Mouse (Mus musculus): ENCODE measurements at regions not wholly inside any gene's neighbourhood (a gene's known extent, or its start where the extent isn't known, plus 50 kb on each side); places are given as distances from the start of the nearest gene placed in this dataset.

DNA sequence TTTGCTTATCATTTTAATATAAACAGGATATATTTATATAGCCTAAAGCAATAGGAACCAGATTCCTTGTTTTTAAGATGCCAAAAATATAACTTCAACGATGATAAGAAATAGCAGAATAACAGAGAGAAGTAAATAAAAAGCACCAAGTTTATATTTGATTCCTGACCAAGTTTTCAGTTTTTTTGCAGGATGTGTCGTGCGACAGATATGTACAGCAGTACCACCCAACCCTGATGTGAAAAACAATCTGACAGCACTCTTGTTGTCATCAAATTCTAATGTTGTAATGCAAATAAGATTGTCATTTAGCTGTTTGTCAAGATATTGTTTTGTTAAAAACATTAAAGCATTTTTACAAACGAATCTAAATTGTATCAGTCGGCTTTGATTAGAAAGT lies 309.9 kb downstream of the Hsfy2 start:
- H3K9me3 ChIP-seq (ENCODE audit: control insufficient read depth, low read length) = no peaks in the 10 kb centered on the region
- ATAC-seq = no peak
- H3K27ac ChIP-seq (ENCODE audit: low read length) = no peak overlapping the region
- H3K27me3 ChIP-seq (replicated peaks; ENCODE audit: control insufficient read depth, insufficient read depth, low read length) = no peaks in the 10 kb centered on the region
- H3K9ac ChIP-seq (ENCODE audit: low read depth, low read length) = no peak overlapping the region
- H3K4me1 ChIP-seq (ENCODE audit: control insufficient read depth, insufficient read depth, low read length) = no peaks in the 10 kb centered on the region
- H3K4me2 ChIP-seq (ENCODE audit: low read depth, low read length) = no peak overlapping the region
- no peak overlapping the region for H3K4me3 ChIP-seq (ENCODE audit: low read length)
- WGBS = 81% methylated on average over 5 of the region's 5 CpGs
- H3K36me3 ChIP-seq (ENCODE audit: control insufficient read depth, insufficient read depth, low read length) = no peaks in the 10 kb centered on the region

DNA sequence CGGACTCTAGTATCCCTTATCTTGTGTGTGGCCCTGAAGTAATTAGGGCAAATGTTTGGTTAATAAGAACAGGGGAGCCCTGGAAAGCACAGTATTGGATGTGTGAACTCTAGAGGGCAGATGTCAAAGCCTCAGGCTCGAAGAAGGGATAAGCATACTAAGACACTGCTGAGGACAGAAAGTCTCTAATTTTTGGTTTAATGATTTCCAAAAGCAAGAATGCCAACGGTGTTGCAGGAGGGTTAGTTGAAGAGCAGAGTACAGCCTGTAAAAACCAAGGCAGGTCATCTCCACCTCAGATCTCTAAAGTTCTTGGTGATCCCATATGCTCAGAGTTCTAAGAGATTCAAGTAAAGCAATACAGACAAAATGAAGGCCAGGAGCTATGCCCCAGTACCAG lies 328.6 kb downstream of the Hsfy2 start:
- Histone ChIP-seq H3K9me3 (ENCODE audit: control insufficient read depth, low read length) (no peaks in the 10 kb centered on the region), H3K36me3 (ENCODE audit: control insufficient read depth, insufficient read depth, low read length) (no peaks in the 10 kb centered on the region), H3K4me3 (ENCODE audit: low read length) (no peak overlapping the region), H3K27me3 (replicated peaks; ENCODE audit: control insufficient read depth, insufficient read depth, low read length) (no peaks in the 10 kb centered on the region), H3K4me1 (ENCODE audit: control insufficient read depth, insufficient read depth, low read length) (no peaks in the 10 kb centered on the region), H3K9ac (ENCODE audit: low read depth, low read length) (no peak overlapping the region), H3K27ac (ENCODE audit: low read length) (no peak overlapping the region), H3K4me2 (ENCODE audit: low read depth, low read length) (no peak overlapping the region)
- ATAC-seq = no peak
- WGBS = 65% methylated on average over 3 of the region's 3 CpGs

DNA sequence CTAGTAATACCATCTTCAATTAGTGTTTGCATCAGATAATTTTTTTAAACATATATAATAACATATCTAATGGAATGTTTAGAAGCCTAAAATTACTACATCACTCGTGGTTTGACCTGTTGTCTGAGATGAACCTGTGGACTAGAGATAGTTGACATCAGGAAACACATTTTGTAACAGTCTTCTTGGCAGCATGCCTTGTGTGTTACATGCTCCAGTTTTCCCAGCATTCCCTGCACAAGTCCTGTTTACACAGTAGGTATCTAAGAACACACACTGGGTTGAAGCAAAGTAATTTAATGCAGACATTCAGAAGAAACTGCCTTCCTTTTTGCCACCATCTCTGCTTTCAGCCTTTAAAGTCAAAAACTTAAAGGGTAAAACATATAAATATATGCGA lies 342.8 kb downstream of the Hsfy2 start:
- WGBS = 63% methylated on average over 2 of the region's 2 CpGs
- no peak for ATAC-seq
- Histone ChIP-seq H3K4me3 (ENCODE audit: low read length) (no peak overlapping the region), H3K9ac (ENCODE audit: low read depth, low read length) (no peak overlapping the region), H3K9me3 (ENCODE audit: control insufficient read depth, low read length) (no peaks in the 10 kb centered on the region), H3K4me2 (ENCODE audit: low read depth, low read length) (no peak overlapping the region), H3K36me3 (ENCODE audit: control insufficient read depth, insufficient read depth, low read length) (no peaks in the 10 kb centered on the region), H3K27ac (ENCODE audit: low read length) (no peak overlapping the region), H3K27me3 (replicated peaks; ENCODE audit: control insufficient read depth, insufficient read depth, low read length) (no peaks in the 10 kb centered on the region), H3K4me1 (ENCODE audit: control insufficient read depth, insufficient read depth, low read length) (peaks cover 4% of the 10 kb centered on the region; the same call in 1 of the 2 replicates)

DNA sequence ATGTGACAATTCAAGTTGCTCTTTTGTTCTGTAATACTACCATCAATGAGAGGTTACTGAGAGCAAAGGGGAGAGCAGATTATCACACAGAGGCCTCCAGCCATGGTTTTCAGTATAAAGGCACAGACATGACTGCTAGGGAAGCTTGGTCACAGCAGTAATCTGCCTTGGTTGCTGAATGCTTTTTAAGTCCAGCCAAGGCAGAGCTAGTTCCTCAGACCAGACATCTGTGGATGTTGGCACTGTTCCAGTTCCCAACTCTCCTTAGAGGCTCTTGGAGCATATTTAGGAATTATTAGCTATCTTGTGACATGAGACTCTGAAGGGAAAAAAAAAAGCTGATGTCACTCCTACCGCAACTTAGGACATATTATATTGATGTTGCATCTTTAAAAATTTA lies 347.5 kb downstream of the Hsfy2 start:
- ATAC-seq = peak; percentile 28; the same call in 1 of the 2 replicates
- no peak overlapping the region for H3K9ac ChIP-seq (ENCODE audit: low read depth, low read length)
- 63% methylated on average over 1 of the region's 1 CpGs for WGBS
- no peak overlapping the region for H3K27ac ChIP-seq (ENCODE audit: low read length)
- no peaks in the 10 kb centered on the region for H3K27me3 ChIP-seq (replicated peaks; ENCODE audit: control insufficient read depth, insufficient read depth, low read length)
- H3K9me3 ChIP-seq (ENCODE audit: control insufficient read depth, low read length) = no peaks in the 10 kb centered on the region
- H3K4me3 ChIP-seq (ENCODE audit: low read length) = no peak overlapping the region
- peaks cover 4% of the 10 kb centered on the region; the same call in 1 of the 2 replicates for H3K4me1 ChIP-seq (ENCODE audit: control insufficient read depth, insufficient read depth, low read length)
- no peaks in the 10 kb centered on the region for H3K36me3 ChIP-seq (ENCODE audit: control insufficient read depth, insufficient read depth, low read length)
- no peak overlapping the region for H3K4me2 ChIP-seq (ENCODE audit: low read depth, low read length)

DNA sequence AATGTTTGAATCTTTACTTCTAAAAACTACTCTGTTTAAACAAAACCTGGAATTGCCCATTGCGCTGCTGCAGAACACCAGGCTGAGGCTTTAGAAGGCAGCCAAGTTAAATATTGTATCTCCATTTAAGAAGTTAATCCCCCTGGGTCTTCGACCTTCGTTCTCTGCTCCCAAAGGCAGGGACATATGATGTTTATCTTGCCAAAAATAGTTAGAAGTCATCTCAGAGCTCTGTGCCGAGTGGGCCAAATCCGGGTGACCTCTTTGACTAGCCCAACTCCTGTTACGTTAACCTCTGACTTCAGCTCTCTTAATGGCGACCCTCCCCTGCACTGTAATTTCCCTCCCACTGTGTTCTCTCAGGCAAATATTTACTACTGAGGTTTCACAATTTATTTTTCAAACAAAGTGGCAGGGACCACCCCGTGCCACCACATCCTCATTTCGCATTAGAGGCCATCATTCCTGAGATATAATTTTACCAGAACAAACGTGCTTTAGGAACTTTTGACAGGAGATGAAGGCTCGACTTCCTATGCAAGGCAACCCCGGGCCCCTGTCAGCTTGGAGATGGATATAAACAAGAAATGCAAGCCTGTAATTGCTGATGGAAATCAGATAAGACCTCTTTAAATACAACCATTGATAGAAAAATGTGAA lies 350.7 kb downstream of the Hsfy2 start:
- H3K36me3 ChIP-seq (ENCODE audit: control insufficient read depth, insufficient read depth, low read length) = no peaks in the 10 kb centered on the region
- no peaks in the 10 kb centered on the region for H3K9me3 ChIP-seq (ENCODE audit: control insufficient read depth, low read length)
- 26% methylated on average over 12 of the region's 12 CpGs for WGBS
- ATAC-seq = no peak
- H3K27me3 ChIP-seq (replicated peaks; ENCODE audit: control insufficient read depth, insufficient read depth, low read length) = no peaks in the 10 kb centered on the region
- H3K27ac ChIP-seq (ENCODE audit: low read length) = no peak overlapping the region
- H3K4me2 ChIP-seq (ENCODE audit: low read depth, low read length) = no peak overlapping the region
- H3K9ac ChIP-seq (ENCODE audit: low read depth, low read length) = no peak overlapping the region
- H3K4me1 ChIP-seq (ENCODE audit: control insufficient read depth, insufficient read depth, low read length) = peaks cover 4% of the 10 kb centered on the region; the same call in 1 of the 2 replicates
- no peak overlapping the region for H3K4me3 ChIP-seq (ENCODE audit: low read length)

DNA sequence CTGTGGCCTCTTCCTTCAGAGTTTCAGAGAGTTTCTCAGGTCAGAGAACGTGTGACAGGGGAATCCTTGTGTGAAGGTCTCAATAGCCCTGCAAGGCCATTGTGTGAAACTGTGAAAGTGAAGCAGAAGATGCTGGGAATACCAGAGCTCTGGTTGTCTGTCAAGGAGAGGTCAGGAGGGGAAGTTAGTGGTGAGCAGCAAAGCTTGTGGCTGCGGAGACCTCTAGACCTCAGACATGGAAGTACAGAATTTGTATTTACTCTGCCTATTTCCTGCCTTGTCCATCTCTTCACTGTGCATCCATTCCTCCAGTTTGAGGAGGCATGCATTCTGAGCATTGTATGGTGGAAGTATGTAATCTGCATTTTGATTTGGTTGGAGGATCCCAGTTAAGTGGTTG lies 375.5 kb downstream of the Hsfy2 start:
- Histone ChIP-seq H3K4me2 (ENCODE audit: low read depth, low read length) (no peak overlapping the region), H3K27me3 (replicated peaks; ENCODE audit: control insufficient read depth, insufficient read depth, low read length) (no peaks in the 10 kb centered on the region), H3K4me1 (ENCODE audit: control insufficient read depth, insufficient read depth, low read length) (no peaks in the 10 kb centered on the region), H3K36me3 (ENCODE audit: control insufficient read depth, insufficient read depth, low read length) (no peaks in the 10 kb centered on the region), H3K4me3 (ENCODE audit: low read length) (no peak overlapping the region), H3K9ac (ENCODE audit: low read depth, low read length) (no peak overlapping the region), H3K27ac (ENCODE audit: low read length) (no peak overlapping the region), H3K9me3 (ENCODE audit: control insufficient read depth, low read length) (no peaks in the 10 kb centered on the region)
- ATAC-seq = no peak
- WGBS = 70% methylated on average over 2 of the region's 2 CpGs

DNA sequence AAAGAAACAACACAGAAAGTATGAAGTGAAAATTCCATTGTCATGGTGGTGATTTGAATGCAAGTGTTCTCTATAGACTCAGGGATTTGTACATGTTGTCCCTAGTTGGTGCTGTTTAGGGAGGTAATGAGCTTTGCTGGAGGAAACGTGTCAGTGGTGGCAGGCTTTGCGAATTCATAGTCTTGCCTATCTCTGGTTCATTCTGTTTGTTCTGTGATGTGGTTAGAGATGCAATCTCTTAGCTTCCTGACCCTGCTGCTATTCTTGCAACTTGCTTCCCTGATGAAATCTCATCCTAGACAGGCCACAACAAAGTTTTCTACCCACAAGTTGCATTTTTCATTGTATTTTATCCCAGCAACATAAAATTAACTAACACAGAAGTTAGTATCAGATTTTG lies 376.5 kb downstream of the Hsfy2 start:
- H3K4me2 ChIP-seq (ENCODE audit: low read depth, low read length) = no peak overlapping the region
- no peaks in the 10 kb centered on the region for H3K9me3 ChIP-seq (ENCODE audit: control insufficient read depth, low read length)
- 78% methylated on average over 2 of the region's 2 CpGs for WGBS
- H3K4me3 ChIP-seq (ENCODE audit: low read length) = no peak overlapping the region
- no peak overlapping the region for H3K9ac ChIP-seq (ENCODE audit: low read depth, low read length)
- no peaks in the 10 kb centered on the region for H3K4me1 ChIP-seq (ENCODE audit: control insufficient read depth, insufficient read depth, low read length)
- ATAC-seq = no peak
- no peaks in the 10 kb centered on the region for H3K36me3 ChIP-seq (ENCODE audit: control insufficient read depth, insufficient read depth, low read length)
- H3K27ac ChIP-seq (ENCODE audit: low read length) = no peak overlapping the region
- no peaks in the 10 kb centered on the region for H3K27me3 ChIP-seq (replicated peaks; ENCODE audit: control insufficient read depth, insufficient read depth, low read length)

DNA sequence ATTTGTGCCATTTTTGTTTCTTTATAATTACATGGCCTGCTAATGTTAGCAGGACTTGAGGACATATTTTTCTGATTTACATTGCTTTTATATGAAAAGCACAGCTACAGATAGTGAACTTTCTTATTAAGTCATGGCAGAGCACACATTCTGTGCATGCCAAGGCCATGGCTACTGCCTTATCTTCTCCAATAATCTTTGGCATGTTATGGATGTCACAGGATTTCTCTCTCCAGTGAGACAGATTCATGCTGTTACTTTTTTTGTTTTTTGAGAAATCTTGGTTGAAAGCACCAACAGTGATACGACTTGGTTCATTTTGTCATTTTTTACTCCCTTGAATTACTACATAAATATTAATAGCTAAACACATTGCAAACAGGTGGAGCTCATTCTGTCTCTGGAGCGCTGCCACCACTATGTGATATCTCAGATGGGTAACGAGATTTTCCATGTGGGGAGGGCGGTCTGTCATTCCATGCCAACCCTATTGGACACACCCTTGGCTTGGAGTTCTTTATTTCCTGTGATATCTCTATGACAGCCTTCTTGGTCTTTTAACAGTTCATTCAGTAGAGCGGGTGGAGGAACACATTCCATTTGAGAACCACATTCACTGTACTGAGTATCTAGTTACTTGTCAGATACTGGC lies 380.3 kb downstream of the Hsfy2 start:
- WGBS = 82% methylated on average over 5 of the region's 5 CpGs
- ATAC-seq = no peak
- Histone ChIP-seq H3K36me3 (ENCODE audit: control insufficient read depth, insufficient read depth, low read length) (no peaks in the 10 kb centered on the region), H3K4me2 (ENCODE audit: low read depth, low read length) (no peak overlapping the region), H3K4me1 (ENCODE audit: control insufficient read depth, insufficient read depth, low read length) (no peaks in the 10 kb centered on the region), H3K9ac (ENCODE audit: low read depth, low read length) (no peak overlapping the region), H3K4me3 (ENCODE audit: low read length) (no peak overlapping the region), H3K27ac (ENCODE audit: low read length) (no peak overlapping the region), H3K9me3 (ENCODE audit: control insufficient read depth, low read length) (no peaks in the 10 kb centered on the region), H3K27me3 (replicated peaks; ENCODE audit: control insufficient read depth, insufficient read depth, low read length) (no peaks in the 10 kb centered on the region)

DNA sequence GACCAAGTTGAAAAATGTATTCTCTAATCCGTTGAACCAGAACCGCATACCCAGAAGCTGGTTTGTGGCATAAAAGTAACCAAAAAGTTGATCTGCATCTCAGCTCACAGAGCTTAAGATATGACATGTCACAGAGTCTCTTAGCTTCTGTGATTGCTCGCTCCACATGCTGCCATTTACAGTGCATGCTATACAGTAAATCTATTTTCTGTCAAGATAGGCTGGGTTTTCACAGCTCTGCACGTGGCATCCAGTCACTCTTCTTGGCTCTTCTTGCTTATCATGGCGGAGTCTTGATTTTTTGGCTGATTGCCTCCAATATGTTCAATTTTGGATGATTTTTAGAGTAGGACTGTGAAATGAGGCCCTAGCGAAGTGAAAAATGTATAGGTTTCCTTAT lies 397.5 kb downstream of the Hsfy2 start:
- no peak for ATAC-seq

More for the DNA sequence above, 397.5 kb downstream of the Hsfy2 start:
- H3K4me1 ChIP-seq (ENCODE audit: control insufficient read depth, insufficient read depth, low read length) = no peaks in the 10 kb centered on the region
- H3K4me3 ChIP-seq (ENCODE audit: low read length) = no peak overlapping the region
- no peaks in the 10 kb centered on the region for H3K9me3 ChIP-seq (ENCODE audit: control insufficient read depth, low read length)
- no peak overlapping the region for H3K9ac ChIP-seq (ENCODE audit: low read depth, low read length)
- no peak overlapping the region for H3K4me2 ChIP-seq (ENCODE audit: low read depth, low read length)
- no peaks in the 10 kb centered on the region for H3K27me3 ChIP-seq (replicated peaks; ENCODE audit: control insufficient read depth, insufficient read depth, low read length)
- no peaks in the 10 kb centered on the region for H3K36me3 ChIP-seq (ENCODE audit: control insufficient read depth, insufficient read depth, low read length)
- WGBS = 87% methylated on average over 6 of the region's 6 CpGs
- H3K27ac ChIP-seq (ENCODE audit: low read length) = no peak overlapping the region

Data from intestine, embryonic 16.5 days (tissue).